Mouse (Mus musculus): ENCODE measurements around the gene Acot2.
"Not testable (repeated sequence)": the region's sequence is repeated elsewhere in the genome, so short reads cannot be mapped to it uniquely, and the experiment has no call there.

Gene Acot2

GRCm38 (mm10) chr12:83987583-83988441 is at the start of gene Acot2:
Gene Acot2 (plus strand): TSS chr12:83987861.
- DNase-seq (ENCODE audit: low read depth, low spot score) = peak; percentile 93

- DNase-seq (ENCODE audit: low read depth, low spot score) = not testable (repeated sequence)
Observed at GRCm38 (mm10) chr12:83938592-83938991, 49.1 kb upstream of the Acot2 start.

- no peak for DNase-seq (ENCODE audit: low read depth, low spot score)
Observed at GRCm38 (mm10) chr12:83939332-83939731, 48.3 kb upstream of the Acot2 start.

GRCm38 (mm10) chr12:83940031-83940430 is 47.6 kb upstream of the Acot2 start:
- DNase-seq (ENCODE audit: low read depth, low spot score) = no peak

GRCm38 (mm10) chr12:83941938-83942337 is 45.7 kb upstream of the Acot2 start:
- DNase-seq (ENCODE audit: low read depth, low spot score) = no peak

GRCm38 (mm10) chr12:83947260-83947811 is 40.3 kb upstream of the Acot2 start:
- DNase-seq (ENCODE audit: low read depth, low spot score) = no peak

GRCm38 (mm10) chr12:83949043-83949442 is 38.6 kb upstream of the Acot2 start:
- no peak for DNase-seq (ENCODE audit: low read depth, low spot score)

GRCm38 (mm10) chr12:83949776-83950492 is 37.7 kb upstream of the Acot2 start:
- peak; percentile 21 for DNase-seq (ENCODE audit: low read depth, low spot score)

GRCm38 (mm10) chr12:83950493-83950839 is 37.2 kb upstream of the Acot2 start, which contains the start of gene Riox1:
Gene Riox1 (plus strand): TSS chr12:83950608.
- peak; percentile 88 for DNase-seq (ENCODE audit: low read depth, low spot score)

GRCm38 (mm10) chr12:83950840-83951701 is 36.6 kb upstream of the Acot2 start:
- peak; percentile 56 for DNase-seq (ENCODE audit: low read depth, low spot score)

GRCm38 (mm10) chr12:83951711-83952575 is 35.7 kb upstream of the Acot2 start:
- DNase-seq (ENCODE audit: low read depth, low spot score) = no peak

GRCm38 (mm10) chr12:83958278-83958677 is 29.4 kb upstream of the Acot2 start:
- DNase-seq (ENCODE audit: low read depth, low spot score) = no peak

GRCm38 (mm10) chr12:83965235-83965634 is 22.4 kb upstream of the Acot2 start:
- DNase-seq (ENCODE audit: low read depth, low spot score) = no peak

GRCm38 (mm10) chr12:83972117-83972516 is 15.5 kb upstream of the Acot2 start:
- peak; percentile 59 for DNase-seq (ENCODE audit: low read depth, low spot score)

- DNase-seq (ENCODE audit: low read depth, low spot score) = no peak
Observed at GRCm38 (mm10) chr12:83978862-83979261, 8.8 kb upstream of the Acot2 start.

- DNase-seq (ENCODE audit: low read depth, low spot score) = no peak
Observed at GRCm38 (mm10) chr12:83981615-83982014, 6.0 kb upstream of the Acot2 start.

GRCm38 (mm10) chr12:83984752-83985151 is 2.9 kb upstream of the Acot2 start, which contains the start of gene Heatr4:
Gene Heatr4 (minus strand): TSS chr12:83984852.
- DNase-seq (ENCODE audit: low read depth, low spot score) = no peak

- DNase-seq (ENCODE audit: low read depth, low spot score) = no peak
Observed at GRCm38 (mm10) chr12:83987242-83987582, 449 bp upstream of the Acot2 start.

- DNase-seq (ENCODE audit: low read depth, low spot score) = no peak
Observed at GRCm38 (mm10) chr12:83988483-83988882, 822 bp downstream of the Acot2 start.

GRCm38 (mm10) chr12:83989378-83989777 is 1.7 kb downstream of the Acot2 start:
- DNase-seq (ENCODE audit: low read depth, low spot score) = no peak

- DNase-seq (ENCODE audit: low read depth, low spot score) = no peak
Observed at GRCm38 (mm10) chr12:83997221-83997620, 9.6 kb downstream of the Acot2 start.

All from CD4-positive helper T cell, adult 2 months (primary cell).